Mouse (Mus musculus): ENCODE measurements around the gene Mki67.
"Not testable (repeated sequence)": the region's sequence is repeated elsewhere in the genome, so short reads cannot be mapped to it uniquely, and the experiment has no call there.

The Mki67 gene

GRCm38 (mm10) chr7:135716445-135716877, 300 bp upstream of the Mki67 start:
- peak; percentile 90 for DNase-seq

- no peak for DNase-seq
These were observed 995 bp downstream of the Mki67 start for GRCm38 (mm10) chr7:135715166-135715565.

GRCm38 (mm10) chr7:135713326-135713725, 2.8 kb downstream of the Mki67 start:
- no peak for DNase-seq

GRCm38 (mm10) chr7:135712534-135712933, 3.6 kb downstream of the Mki67 start:
- DNase-seq = no peak

- DNase-seq = no peak
These were observed 5.5 kb downstream of the Mki67 start for GRCm38 (mm10) chr7:135710702-135711101.

GRCm38 (mm10) chr7:135705753-135706152, 10.4 kb downstream of the Mki67 start:
- no peak for DNase-seq

- no peak for DNase-seq
These were observed 11.1 kb downstream of the Mki67 start for GRCm38 (mm10) chr7:135705083-135705482.

- no peak for DNase-seq
These were observed 11.9 kb downstream of the Mki67 start for GRCm38 (mm10) chr7:135704251-135704650.

GRCm38 (mm10) chr7:135703600-135704148, 12.5 kb downstream of the Mki67 start:
- no peak for DNase-seq

GRCm38 (mm10) chr7:135699351-135699750, 16.8 kb downstream of the Mki67 start:
- not testable (repeated sequence) for DNase-seq

- DNase-seq = no peak
These were observed 17.8 kb downstream of the Mki67 start for GRCm38 (mm10) chr7:135698362-135698761.

- DNase-seq = not testable (repeated sequence)
These were observed 19.0 kb downstream of the Mki67 start for GRCm38 (mm10) chr7:135697021-135697740.

GRCm38 (mm10) chr7:135696127-135696526, 20.0 kb downstream of the Mki67 start:
- DNase-seq = no peak

- no peak for DNase-seq
These were observed 21.4 kb downstream of the Mki67 start for GRCm38 (mm10) chr7:135694796-135695195.

- no peak for DNase-seq
These were observed 22.0 kb downstream of the Mki67 start for GRCm38 (mm10) chr7:135694130-135694529.

GRCm38 (mm10) chr7:135691941-135692340, 24.2 kb downstream of the Mki67 start:
- DNase-seq = no peak

- DNase-seq = no peak
These were observed 26.8 kb downstream of the Mki67 start for GRCm38 (mm10) chr7:135689396-135689795.

GRCm38 (mm10) chr7:135684938-135685337, 31.2 kb downstream of the Mki67 start:
- DNase-seq = peak; percentile 32

GRCm38 (mm10) chr7:135684098-135684497, 32.1 kb downstream of the Mki67 start:
- DNase-seq = peak; percentile 43

GRCm38 (mm10) chr7:135680334-135680733, 35.8 kb downstream of the Mki67 start:
- DNase-seq = peak; percentile 89

- DNase-seq = no peak
These were observed 39.4 kb downstream of the Mki67 start for GRCm38 (mm10) chr7:135676722-135677121.

- DNase-seq = peak; percentile 9
These were observed 42.6 kb downstream of the Mki67 start for GRCm38 (mm10) chr7:135673576-135673975.

GRCm38 (mm10) chr7:135668852-135669739, 47.1 kb downstream of the Mki67 start:
- DNase-seq = peak; percentile 75

- no peak for DNase-seq
These were observed 49.8 kb downstream of the Mki67 start for GRCm38 (mm10) chr7:135666314-135666713.

All from thymus, postnatal 4 days (tissue).